Mouse (Mus musculus): ENCODE data around the gene Islr. TPM values are rescaled to one million over a fixed set of nuclear protein-coding genes. Genes with fewer than 3 reads are reported as not detected.

Gene Islr
- total and polyA plus RNA-seq, 3 experiments, result not detected

GRCm38 (mm10) chr9:58241780-58242485, 37.8 kb upstream of the Islr start:
- no peaks in the 10 kb centered on the region for H3K27me3 ChIP-seq (ENCODE audit: control insufficient read depth in 1 of 2, insufficient read depth in 2 of 2, low read length in 2 of 2)
- H3K4me3 ChIP-seq (ENCODE audit: control insufficient read depth in 1 of 2, insufficient read depth in 1 of 2, low read depth in 2 of 2, low read length in 2 of 2), result peak overlapping the region in 1 of 2 experiments; percentile 3; a peak in 1 of 4 replicates
- TF ChIP-seq CHD2 (IDR thresholded peaks at IDR 0.05; ENCODE audit: low read length) (no peak), EP300 (IDR thresholded peaks at IDR 0.05; ENCODE audit: low read depth in 1 of 2, low read length in 2 of 2) (peak; percentile 24 to 47; a peak in 2 of 4 replicates)
- peak; percentile 71 for DNase-seq (ENCODE audit: low read depth, low spot score)
- H3K27ac ChIP-seq (ENCODE audit: control insufficient read depth, low read depth, low read length), result peak overlapping the region; percentile 71
- H3K9me3 ChIP-seq (replicated peaks; ENCODE audit: insufficient read depth, low read length), result no peaks in the 10 kb centered on the region
- peaks cover 18 to 38% of the 10 kb centered on the region in 2 experiments for H3K4me1 ChIP-seq (ENCODE audit: control insufficient read depth in 1 of 2, insufficient read depth in 2 of 2, low read length in 2 of 2)
- H3K36me3 ChIP-seq (ENCODE audit: control insufficient read depth in 1 of 2, insufficient read depth in 2 of 2, low read length in 2 of 2), result peaks cover 7 to 45% of the 10 kb centered on the region in 2 experiments
- H3K9ac ChIP-seq (ENCODE audit: control insufficient read depth, low read depth, low read length, poor library complexity, severe bottlenecking), result peak overlapping the region; percentile 31
- peaks cover 45% of the 10 kb centered on the region for H3K79me2 ChIP-seq (ENCODE audit: control insufficient read depth, insufficient read depth, low read length, poor library complexity)

GRCm38 (mm10) chr9:58234502-58235015, 30.5 kb upstream of the Islr start:
- H3K4me1 ChIP-seq (ENCODE audit: control insufficient read depth in 1 of 2, insufficient read depth in 2 of 2, low read length in 2 of 2), result peaks cover 0 to 16% of the 10 kb centered on the region in 2 experiments; a peak in 3 of 4 replicates
- H3K79me2 ChIP-seq (ENCODE audit: control insufficient read depth, insufficient read depth, low read length, poor library complexity), result peaks cover 5% of the 10 kb centered on the region
- H3K36me3 ChIP-seq (ENCODE audit: control insufficient read depth in 1 of 2, insufficient read depth in 2 of 2, low read length in 2 of 2), result peaks cover 19 to 22% of the 10 kb centered on the region in 2 experiments
- H3K9ac ChIP-seq (ENCODE audit: control insufficient read depth, low read depth, low read length, poor library complexity, severe bottlenecking), result no peak overlapping the region
- DNase-seq (ENCODE audit: low read depth, low spot score), result no peak
- H3K4me3 ChIP-seq (ENCODE audit: control insufficient read depth in 1 of 2, insufficient read depth in 1 of 2, low read depth in 2 of 2, low read length in 2 of 2), result no peak overlapping the region
- H3K27ac ChIP-seq (ENCODE audit: control insufficient read depth, low read depth, low read length), result no peak overlapping the region
- H3K27me3 ChIP-seq (ENCODE audit: control insufficient read depth in 1 of 2, insufficient read depth in 2 of 2, low read length in 2 of 2), result no peaks in the 10 kb centered on the region
- H3K9me3 ChIP-seq (replicated peaks; ENCODE audit: insufficient read depth, low read length), result no peaks in the 10 kb centered on the region
- no peak for TF ChIP-seq CHD1 (IDR thresholded peaks at IDR 0.05; ENCODE audit: low read depth, low read length)
- TF ChIP-seq KAT2A (conservative IDR thresholded peaks at IDR 0.05; ENCODE audit: low read depth, low read length), result no peak
- TF ChIP-seq MXI1 (IDR thresholded peaks at IDR 0.05; ENCODE audit: low read depth, low read length), result no peak
- TF ChIP-seq MAFK (IDR thresholded peaks at IDR 0.05; ENCODE audit: borderline replicate concordance, low read depth, low read length), result no peak
- TF ChIP-seq ETS1 (IDR thresholded peaks at IDR 0.05; ENCODE audit: low read depth, low read length), result no peak
- no peak for TF ChIP-seq MYC (IDR thresholded peaks at IDR 0.05; ENCODE audit: low read depth, low read length)
- TF ChIP-seq POLR2AphosphoS2 (IDR thresholded peaks at IDR 0.05; ENCODE audit: low read length), result no peak
- no peak for TF ChIP-seq SMC3 (IDR thresholded peaks at IDR 0.05; ENCODE audit: low read depth, low read length)
- TF ChIP-seq JUND (IDR thresholded peaks at IDR 0.05; ENCODE audit: low read depth, low read length), result no peak
- no peak for TF ChIP-seq TAL1 (IDR thresholded peaks at IDR 0.05; ENCODE audit: low read length)
- no peak for TF ChIP-seq E2F4 (IDR thresholded peaks at IDR 0.05; ENCODE audit: borderline replicate concordance, low read depth, low read length)
- TF ChIP-seq CHD2 (IDR thresholded peaks at IDR 0.05; ENCODE audit: low read length), result no peak
- TF ChIP-seq BHLHE40 (IDR thresholded peaks at IDR 0.05; ENCODE audit: borderline replicate concordance, low read depth, low read length), result no peak
- no peak for TF ChIP-seq NELFE (IDR thresholded peaks at IDR 0.05; ENCODE audit: low read depth, low read length)
- TF ChIP-seq EP300 (IDR thresholded peaks at IDR 0.05; ENCODE audit: low read depth in 1 of 2, low read length in 2 of 2), result no peak
- TF ChIP-seq POLR2A (IDR thresholded peaks at IDR 0.05; ENCODE audit: control insufficient read depth in 1 of 2, insufficient read depth in 1 of 2, low read depth in 1 of 2, low read length in 2 of 2, poor library complexity in 1 of 2), result no peak

All from MEL (cell line).